Mouse (Mus musculus): Measurements from ENCODE around the gene Gemin8. TPM values are rescaled to one million over a fixed set of nuclear protein-coding genes. Genes with fewer than 3 reads are reported as not detected.

The Gemin8 gene
- 12.4 and 16.1 TPM in 2 replicates for polyA plus RNA-seq (2015; fragmentation: Nextera tagmentation; extraction: Ambion mirVana)

GRCm38 (mm10) chrX:166169892-166170799 is at the start of gene Gemin8:
TSS of gene Gemin8 (plus strand) at chrX:166170454.
- peak; percentile 98 for ATAC-seq
- Histone ChIP-seq H3K4me3 (peak within 1 kb of the TSS; percentile 47), H3K27me3 (0 out of 2 replicates have a peak, but pooled peaks cover 3% of the 10 kb centered on the region), H3K9me3 (replicated peaks) (no peaks in the 10 kb centered on the region), H3K36me3 (ENCODE audit: poor library complexity, severe bottlenecking) (no peaks in the 10 kb centered on the region), H3K27ac (peak within 1 kb of the TSS; percentile 89), H3K4me1 (peaks cover 20% of the 10 kb centered on the region), H3K9ac (peak within 1 kb of the TSS; percentile 64), H3K4me2 (peak within 1 kb of the TSS; percentile 57)
- 19% methylated on average over 31 of the region's 31 CpGs for WGBS

DNA sequence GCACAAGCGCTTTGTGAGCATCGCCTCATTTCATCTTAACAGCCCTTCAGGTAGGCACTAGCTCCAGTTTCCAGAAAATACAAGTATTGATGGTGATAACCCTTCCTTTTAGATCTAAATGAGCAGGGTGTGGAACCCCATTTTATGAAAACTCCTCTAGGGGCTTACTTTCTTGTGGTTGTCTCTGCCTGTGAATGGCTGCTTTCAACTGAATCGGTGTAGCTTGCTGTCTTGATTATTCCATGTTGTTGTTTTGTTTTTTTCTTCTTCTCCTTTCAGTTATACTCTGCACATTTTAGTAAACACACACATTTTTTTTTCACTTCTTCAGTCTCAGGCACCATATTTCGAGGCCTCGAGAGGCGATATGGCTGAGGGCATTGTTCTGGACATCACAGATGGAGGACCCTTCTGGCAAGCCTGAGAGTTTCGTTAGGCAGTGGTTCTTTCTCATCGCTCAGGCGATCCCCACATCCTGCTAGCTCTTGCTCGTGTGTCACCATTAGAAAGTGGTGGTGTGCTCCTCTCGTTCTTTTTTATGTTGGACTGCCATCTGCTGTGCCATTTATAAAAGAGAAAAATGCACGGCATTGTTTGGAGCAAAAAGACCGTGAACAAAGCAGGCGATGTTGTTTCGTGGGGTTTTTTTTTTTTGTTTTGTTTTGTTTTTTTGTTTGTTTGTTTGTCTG is 23.0 kb upstream of the Gemin8 start:
- no peaks in the 10 kb centered on the region for H3K4me1 ChIP-seq
- no peaks in the 10 kb centered on the region for H3K36me3 ChIP-seq (ENCODE audit: poor library complexity, severe bottlenecking)
- no peak overlapping the region for H3K9ac ChIP-seq
- 48% methylated on average over 15 of the region's 15 CpGs for WGBS
- no peaks in the 10 kb centered on the region for H3K9me3 ChIP-seq (replicated peaks)
- H3K4me2 ChIP-seq, result peak overlapping the region; percentile 12; the same call in 1 of the 2 replicates
- H3K27ac ChIP-seq, result no peak overlapping the region; the same call in 1 of the 2 replicates
- ATAC-seq, result peak; percentile 93
- H3K27me3 ChIP-seq, result no peaks in the 10 kb centered on the region
- no peak overlapping the region for H3K4me3 ChIP-seq

DNA sequence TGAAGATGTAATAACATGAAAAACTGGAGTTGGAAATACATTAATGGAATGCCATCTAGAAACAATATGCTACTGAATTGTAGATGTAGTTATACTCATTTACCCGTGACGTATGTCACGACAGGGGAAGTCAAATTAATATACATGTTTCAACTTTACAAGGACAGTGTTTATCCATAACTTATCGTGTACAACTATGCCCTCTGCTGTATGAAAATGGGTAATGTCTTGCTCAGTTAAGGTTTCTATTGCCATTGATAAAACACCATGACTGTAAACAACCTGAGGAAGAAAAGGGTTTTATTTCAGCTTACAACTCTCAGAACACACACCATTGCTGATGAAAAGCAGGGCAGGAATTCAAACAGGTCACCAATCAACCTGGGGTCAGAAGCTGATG is 7.5 kb upstream of the Gemin8 start:
- 68% methylated on average over 4 of the region's 4 CpGs for WGBS
- Histone ChIP-seq H3K4me3 (no peak overlapping the region), H3K9me3 (replicated peaks) (no peaks in the 10 kb centered on the region)

DNA sequence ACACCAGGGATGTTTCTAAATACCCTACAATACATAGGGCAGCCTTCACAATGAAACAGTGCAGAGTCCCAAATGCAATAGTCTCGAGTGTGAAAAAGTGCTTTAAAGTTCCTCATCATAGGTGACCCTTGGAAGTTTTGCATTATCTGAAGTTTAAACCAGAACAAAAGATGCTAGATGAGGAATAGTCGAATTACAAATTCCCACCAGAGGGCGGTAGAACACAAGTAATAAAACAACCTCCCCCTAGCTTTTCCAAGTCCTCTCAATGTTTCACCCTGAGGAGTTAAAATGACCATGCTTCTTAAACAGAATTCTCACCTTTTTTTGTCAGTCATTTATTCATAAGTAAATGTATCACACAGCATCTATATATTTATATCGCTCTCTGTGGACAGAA is 2.9 kb upstream of the Gemin8 start:
- 8% methylated on average over 4 of the region's 4 CpGs for WGBS
- H3K4me1 ChIP-seq, result peaks cover 7% of the 10 kb centered on the region; the same call in 1 of the 2 replicates
- no peak overlapping the region for H3K9ac ChIP-seq
- H3K36me3 ChIP-seq (ENCODE audit: poor library complexity, severe bottlenecking), result no peaks in the 10 kb centered on the region
- 0 out of 2 replicates have a peak, but pooled peaks cover 3% of the 10 kb centered on the region for H3K27me3 ChIP-seq
- no peak overlapping the region for H3K4me3 ChIP-seq
- no peaks in the 10 kb centered on the region for H3K9me3 ChIP-seq (replicated peaks)
- no peak overlapping the region for H3K4me2 ChIP-seq
- no peak for ATAC-seq
- H3K27ac ChIP-seq, result no peak overlapping the region

More for the DNA sequence above, 7.5 kb upstream of the Gemin8 start:
- Histone ChIP-seq H3K27me3 (0 out of 2 replicates have a peak, but pooled peaks cover 3% of the 10 kb centered on the region), H3K4me2 (no peak overlapping the region), H3K4me1 (no peaks in the 10 kb centered on the region), H3K36me3 (ENCODE audit: poor library complexity, severe bottlenecking) (no peaks in the 10 kb centered on the region), H3K9ac (no peak overlapping the region), H3K27ac (no peak overlapping the region)
- ATAC-seq, result no peak

- no peak overlapping the region for H3K4me2 ChIP-seq
- H3K27me3 ChIP-seq, result 0 out of 2 replicates have a peak, but pooled peaks cover 3% of the 10 kb centered on the region
- WGBS, result 62% methylated on average over 3 of the region's 3 CpGs
- H3K27ac ChIP-seq, result no peak overlapping the region
- peaks cover 12% of the 10 kb centered on the region; the same call in 1 of the 2 replicates for H3K4me1 ChIP-seq
- H3K36me3 ChIP-seq (ENCODE audit: poor library complexity, severe bottlenecking), result no peaks in the 10 kb centered on the region
- no peaks in the 10 kb centered on the region for H3K9me3 ChIP-seq (replicated peaks)
- H3K9ac ChIP-seq, result no peak overlapping the region
- no peak overlapping the region for H3K4me3 ChIP-seq
- ATAC-seq, result no peak
Measured at GRCm38 (mm10) chrX:166167923-166168322, 2.3 kb upstream of the Gemin8 start.

DNA sequence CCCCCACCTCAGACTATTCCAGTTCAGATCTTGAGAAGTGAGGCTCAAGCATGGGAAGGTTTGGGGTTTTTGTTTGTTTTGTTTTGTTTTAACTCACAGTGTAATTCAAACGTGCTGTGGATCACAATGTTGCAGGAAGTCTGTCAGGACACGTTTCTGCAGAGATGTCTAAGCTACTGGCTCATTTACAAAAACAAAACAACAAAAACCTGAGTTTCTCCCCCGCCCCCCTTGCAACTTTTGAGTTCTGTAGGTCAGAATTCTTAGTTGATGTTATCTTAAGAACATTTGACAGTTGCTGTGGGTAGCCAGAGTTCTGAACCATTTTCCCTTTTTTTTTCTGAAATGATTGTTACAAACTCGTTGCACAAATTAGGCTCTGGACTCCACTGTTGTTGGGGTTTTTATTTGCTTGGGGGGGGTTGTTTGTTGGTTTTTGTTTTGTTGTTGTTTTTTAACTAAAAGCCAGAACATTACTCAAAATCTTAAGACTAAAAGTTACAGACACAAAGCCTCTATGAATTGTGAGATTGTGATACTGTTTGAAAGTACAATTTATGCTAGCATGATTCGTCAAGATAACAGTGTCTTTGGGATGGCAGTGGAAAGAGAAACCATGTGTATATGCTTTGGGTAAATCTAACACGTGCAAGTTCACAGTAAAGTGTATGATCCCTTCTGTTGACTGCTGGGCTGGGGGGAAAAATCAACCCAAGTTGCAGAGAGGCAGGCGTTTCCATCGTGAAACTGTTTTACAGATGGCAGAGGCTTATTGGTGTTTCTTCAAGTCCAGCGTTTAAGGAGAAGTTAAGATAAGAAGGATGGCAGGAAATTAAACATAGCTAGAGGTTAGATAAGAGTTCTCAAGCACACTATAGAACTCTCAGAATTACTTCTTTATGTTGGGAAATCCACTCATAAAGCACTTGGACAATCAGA is 815 bp downstream of the Gemin8 start:
- peak overlapping the region; percentile 57 for H3K4me2 ChIP-seq
- WGBS, result 25% methylated on average over 9 of the region's 9 CpGs
- ATAC-seq, result no peak
- H3K27ac ChIP-seq, result peak overlapping the region; percentile 89
- peak overlapping the region; percentile 47 for H3K4me3 ChIP-seq
- H3K36me3 ChIP-seq (ENCODE audit: poor library complexity, severe bottlenecking), result no peaks in the 10 kb centered on the region
- H3K9ac ChIP-seq, result peak overlapping the region; percentile 64
- peaks cover 20% of the 10 kb centered on the region for H3K4me1 ChIP-seq
- H3K27me3 ChIP-seq, result 0 out of 2 replicates have a peak, but pooled peaks cover 3% of the 10 kb centered on the region
- no peaks in the 10 kb centered on the region for H3K9me3 ChIP-seq (replicated peaks)

DNA sequence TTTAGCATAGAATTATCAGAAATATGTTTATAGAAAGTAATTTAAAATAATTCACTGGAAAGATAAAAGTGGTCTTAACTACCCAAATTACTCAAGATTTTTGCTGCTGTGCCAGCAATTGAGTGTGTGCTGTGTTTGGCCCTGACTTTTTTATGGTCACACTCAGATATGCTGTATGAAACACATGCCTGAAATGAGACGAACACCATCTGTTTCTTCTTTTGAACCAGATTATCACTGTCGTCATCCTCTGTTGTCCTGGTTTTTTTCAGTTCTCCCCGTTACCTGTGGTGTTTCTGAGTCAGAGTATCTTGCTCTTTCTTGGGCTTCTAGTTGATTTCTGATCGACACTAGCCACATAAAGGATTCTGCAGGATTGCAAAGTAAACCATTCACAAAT is 1.8 kb downstream of the Gemin8 start:
- Histone ChIP-seq H3K27ac (peak overlapping the region; percentile 78), H3K4me1 (peaks cover 20% of the 10 kb centered on the region), H3K9me3 (replicated peaks) (no peaks in the 10 kb centered on the region), H3K4me2 (peak overlapping the region; percentile 57), H3K27me3 (no peaks in the 10 kb centered on the region), H3K9ac (peak overlapping the region; percentile 30; the same call in 1 of the 2 replicates), H3K4me3 (0 out of 2 replicates have a peak overlapping the region, but pooled peaks have one; percentile 4), H3K36me3 (ENCODE audit: poor library complexity, severe bottlenecking) (no peaks in the 10 kb centered on the region)
- WGBS, result 41% methylated on average over 4 of the region's 4 CpGs
- no peak for ATAC-seq

GRCm38 (mm10) chrX:166172661-166173060 is 2.4 kb downstream of the Gemin8 start:
- H3K36me3 ChIP-seq (ENCODE audit: poor library complexity, severe bottlenecking), result no peaks in the 10 kb centered on the region
- no peaks in the 10 kb centered on the region for H3K27me3 ChIP-seq
- H3K4me2 ChIP-seq, result peak overlapping the region; percentile 57
- H3K4me3 ChIP-seq, result 0 out of 2 replicates have a peak overlapping the region, but pooled peaks have one; percentile 4
- no peaks in the 10 kb centered on the region for H3K9me3 ChIP-seq (replicated peaks)
- ATAC-seq, result peak; percentile 8
- peaks cover 20% of the 10 kb centered on the region for H3K4me1 ChIP-seq
- 0 out of 2 replicates have a peak overlapping the region, but pooled peaks have one; percentile 30 for H3K9ac ChIP-seq
- H3K27ac ChIP-seq, result peak overlapping the region; percentile 78
- 48% methylated on average over 3 of the region's 3 CpGs for WGBS

DNA sequence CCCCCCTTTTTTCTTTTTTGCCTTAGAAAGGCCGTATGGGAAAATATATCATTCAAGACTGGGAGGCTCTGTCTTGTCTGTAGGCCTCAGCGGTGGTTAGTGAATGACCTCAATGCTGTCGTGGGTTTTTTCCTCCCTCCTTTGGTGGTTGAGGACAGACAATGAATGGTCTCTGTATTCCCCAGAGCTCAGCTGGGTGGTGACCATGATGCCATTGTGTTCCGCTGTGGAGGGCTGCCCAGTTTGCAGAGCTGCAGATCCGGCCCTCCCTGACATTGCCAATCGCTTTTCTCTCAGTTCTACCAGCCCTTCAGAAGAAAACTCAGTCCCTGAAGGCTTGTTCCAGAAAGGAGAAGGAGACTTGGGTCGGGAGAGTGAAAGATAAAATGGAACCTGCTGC is 3.5 kb downstream of the Gemin8 start:
- no peaks in the 10 kb centered on the region for H3K36me3 ChIP-seq (ENCODE audit: poor library complexity, severe bottlenecking)
- WGBS, result 25% methylated on average over 7 of the region's 7 CpGs
- peaks cover 20% of the 10 kb centered on the region for H3K4me1 ChIP-seq
- no peaks in the 10 kb centered on the region for H3K9me3 ChIP-seq (replicated peaks)
- peak overlapping the region; percentile 78 for H3K27ac ChIP-seq
- no peak overlapping the region for H3K4me3 ChIP-seq
- peak; percentile 39 for ATAC-seq
- H3K9ac ChIP-seq, result peak overlapping the region; percentile 23; the same call in 1 of the 2 replicates
- H3K4me2 ChIP-seq, result no peak overlapping the region
- H3K27me3 ChIP-seq, result no peaks in the 10 kb centered on the region

DNA sequence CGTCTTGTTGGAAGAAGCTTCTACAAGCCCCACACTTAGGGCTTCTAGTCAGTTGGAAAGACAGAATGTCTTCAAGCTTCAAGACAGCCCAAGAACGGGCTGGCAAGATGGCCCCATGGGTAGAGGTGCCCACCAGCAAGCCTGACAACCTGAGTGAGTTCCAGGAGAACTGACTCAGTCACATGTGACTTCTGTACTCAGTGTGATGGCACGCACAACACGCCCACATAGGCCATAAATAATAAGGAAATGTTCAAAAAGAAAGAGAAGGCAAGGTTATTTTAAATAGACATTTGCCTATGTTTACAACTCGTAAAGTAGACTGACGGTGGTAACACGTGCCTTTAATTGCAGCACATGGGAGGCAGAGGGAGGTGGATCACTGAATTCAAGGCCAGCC is 7.7 kb downstream of the Gemin8 start:
- WGBS, result 94% methylated on average over 7 of the region's 7 CpGs
- H3K9me3 ChIP-seq (replicated peaks), result no peaks in the 10 kb centered on the region
- no peak overlapping the region for H3K4me3 ChIP-seq
- no peaks in the 10 kb centered on the region for H3K36me3 ChIP-seq (ENCODE audit: poor library complexity, severe bottlenecking)
- no peaks in the 10 kb centered on the region for H3K27me3 ChIP-seq
- no peak overlapping the region for H3K9ac ChIP-seq
- no peak for ATAC-seq
- peaks cover 8% of the 10 kb centered on the region for H3K4me1 ChIP-seq
- H3K27ac ChIP-seq, result no peak overlapping the region
- H3K4me2 ChIP-seq, result no peak overlapping the region

DNA sequence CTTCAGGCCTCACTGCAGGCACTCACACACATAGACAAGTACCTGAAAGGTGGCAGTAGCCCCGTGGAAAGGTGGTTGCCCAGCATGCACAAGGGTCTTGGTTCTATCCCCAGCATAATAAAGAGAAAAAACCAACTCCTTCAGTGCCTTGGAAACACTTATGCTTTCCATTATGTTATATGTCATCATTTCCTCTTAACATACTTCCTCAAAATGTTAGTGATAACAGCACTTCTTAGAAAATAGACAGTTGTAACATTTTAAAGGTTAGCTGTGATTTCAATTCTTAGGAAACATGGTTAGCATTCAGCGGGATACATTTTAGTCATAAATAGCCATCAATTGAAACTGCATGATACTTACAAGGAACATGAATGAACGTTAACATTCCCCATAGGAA is 12.8 kb downstream of the Gemin8 start:
- Histone ChIP-seq H3K27me3 (no peaks in the 10 kb centered on the region), H3K4me1 (no peaks in the 10 kb centered on the region), H3K9ac (no peak overlapping the region), H3K27ac (no peak overlapping the region), H3K36me3 (ENCODE audit: poor library complexity, severe bottlenecking) (no peaks in the 10 kb centered on the region), H3K9me3 (replicated peaks) (no peaks in the 10 kb centered on the region), H3K4me2 (no peak overlapping the region), H3K4me3 (no peak overlapping the region)
- no peak for ATAC-seq
- 76% methylated on average over 3 of the region's 3 CpGs for WGBS
